Mouse (Mus musculus): ENCODE measurements around the gene Dad1.

- TF ChIP-seq CTCF (conservative IDR thresholded peaks at IDR 0.05; ENCODE audit: low read length) (no peak), NANOG (IDR thresholded peaks at IDR 0.05; ENCODE audit: borderline replicate concordance, low read length) (no peak)
These were observed 20.9 kb downstream of the Dad1 start for GRCm38 (mm10) chr14:54232811-54233558.
